Mouse (Mus musculus): ENCODE measurements around the gene Tcfl5.

GRCm38 (mm10) chr2:180610283-180610682, 32.2 kb downstream of the Tcfl5 start:
- TF ChIP-seq POLR2A (IDR thresholded peaks at IDR 0.05; ENCODE audit: extremely low read depth, insufficient read depth, low read length) (no peak), CTCF (IDR thresholded peaks at IDR 0.05; ENCODE audit: extremely low read depth, insufficient read depth, low read length) (no peak)
